Mouse (Mus musculus) embryonic fibroblast, embryonic 13.5 days (primary cell): ENCODE measurements around the gene Rab14. TPM values are rescaled to one million over a fixed set of nuclear protein-coding genes. Genes with fewer than 3 reads are reported as not detected.

Experiments used
- H3K27ac ChIP-seq: 2 replicates; pipeline ENCODE4 v1.5.1; 2012; ENCODE audit warnings: low read length, control low read depth, inconsistent platforms; ENCODE audit not compliant: insufficient read depth
- H3K4me1 ChIP-seq: 2 replicates; pipeline ENCODE4 v1.6.1; 2011; ENCODE audit warnings: low read length; ENCODE audit not compliant: control insufficient read depth, insufficient read depth
- H3K4me3 ChIP-seq: 2 replicates; pipeline ENCODE4 v1.5.1; 2011; ENCODE audit warnings: mild to moderate bottlenecking, control low read depth, low read length; ENCODE audit not compliant: insufficient read depth
- CTCF ChIP-seq: IDR thresholded peaks from 2 replicates; pipeline ENCODE4 v1.5.1; 2011; ENCODE audit warnings: mild to moderate bottlenecking, control low read depth, low read length, moderate library complexity, borderline replicate concordance; ENCODE audit not compliant: insufficient read depth
- POLR2A ChIP-seq: IDR thresholded peaks from 2 replicates; pipeline ENCODE4 v1.6.1; 2011; ENCODE audit warnings: low read depth, mild to moderate bottlenecking, control low read depth, low read length, moderate library complexity
- polyA plus RNA-seq: library from polyadenylated mRNA; stranded (reverse); fragments of >200 nt; gene quantifications from 2 replicates; pipeline ENCODE4 v1.2.4, GENCODE M21; 2011; ENCODE audit warnings: low read depth; ENCODE audit not compliant: missing spikeins, insufficient read length

Gene Rab14
- polyA plus RNA-seq, 1 experiment, result 159 TPM

DNA sequence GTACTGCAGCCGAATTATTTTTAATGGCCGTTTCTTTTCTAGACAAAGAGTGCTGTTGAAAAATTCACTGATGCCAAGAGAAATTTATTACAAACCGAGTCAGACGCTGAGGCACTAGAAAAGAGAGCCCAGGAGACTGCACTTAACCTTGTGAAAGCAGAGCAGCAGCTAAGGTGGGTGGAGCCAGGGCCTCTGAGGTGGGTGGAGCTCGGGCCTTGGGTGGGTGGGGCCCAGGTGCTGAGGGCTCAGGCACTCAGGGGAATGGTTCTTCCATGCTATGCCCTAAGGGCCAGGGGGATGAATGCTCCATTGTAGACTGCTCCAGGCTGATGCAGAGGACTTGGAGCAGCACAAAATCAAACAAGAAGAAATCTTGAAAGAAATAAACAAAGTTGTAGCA, 40.7 kb downstream of the Rab14 start:
- no peak for TF ChIP-seq POLR2A
- no peak for TF ChIP-seq CTCF
- Histone ChIP-seq H3K4me1 (no peaks in the 10 kb centered on the region), H3K27ac (no peak overlapping the region), H3K4me3 (no peak overlapping the region)

DNA sequence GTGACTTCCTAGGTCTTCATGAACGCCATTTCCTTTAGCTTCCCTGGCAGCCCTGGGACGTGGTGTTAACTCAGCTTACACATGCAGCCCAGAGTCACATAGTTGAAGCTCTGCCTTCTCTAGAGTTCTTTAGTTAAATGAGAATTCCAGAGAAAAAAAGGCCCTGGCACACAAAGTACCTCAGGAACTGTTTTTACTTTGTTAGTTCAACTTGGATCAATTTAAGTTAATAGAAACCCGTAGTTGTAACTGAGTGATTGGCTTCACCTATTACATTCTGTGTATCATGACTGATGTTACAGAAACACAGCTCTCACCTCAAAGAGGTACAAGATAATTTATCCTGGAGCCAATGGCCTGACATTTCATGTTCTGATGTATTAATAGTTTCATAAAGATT, 42.6 kb downstream of the Rab14 start:
- TF ChIP-seq POLR2A, result no peak
- TF ChIP-seq CTCF, result no peak
- no peak overlapping the region for H3K4me3 ChIP-seq
- H3K27ac ChIP-seq, result no peak overlapping the region
- no peaks in the 10 kb centered on the region for H3K4me1 ChIP-seq

DNA sequence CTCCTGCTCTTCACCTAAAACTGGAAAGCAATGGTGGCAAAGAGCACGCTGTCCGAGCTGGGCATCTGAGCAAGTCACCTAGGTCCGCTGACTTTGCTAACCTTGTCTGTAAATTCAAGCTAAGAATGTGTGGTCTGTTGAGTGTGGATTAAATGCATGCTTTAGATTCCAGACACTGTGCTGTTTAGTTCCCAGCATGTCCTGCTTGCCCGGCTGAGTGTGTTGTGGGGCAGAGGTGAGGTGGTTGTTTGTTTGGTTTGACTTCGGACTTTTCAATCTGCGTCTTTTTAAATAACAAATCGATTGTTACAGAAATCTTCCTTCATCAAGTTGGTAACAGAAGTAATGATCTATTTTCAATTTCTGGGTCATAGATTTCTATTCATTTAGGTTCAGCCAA, 43.1 kb downstream of the Rab14 start:
- no peaks in the 10 kb centered on the region for H3K4me1 ChIP-seq

DNA sequence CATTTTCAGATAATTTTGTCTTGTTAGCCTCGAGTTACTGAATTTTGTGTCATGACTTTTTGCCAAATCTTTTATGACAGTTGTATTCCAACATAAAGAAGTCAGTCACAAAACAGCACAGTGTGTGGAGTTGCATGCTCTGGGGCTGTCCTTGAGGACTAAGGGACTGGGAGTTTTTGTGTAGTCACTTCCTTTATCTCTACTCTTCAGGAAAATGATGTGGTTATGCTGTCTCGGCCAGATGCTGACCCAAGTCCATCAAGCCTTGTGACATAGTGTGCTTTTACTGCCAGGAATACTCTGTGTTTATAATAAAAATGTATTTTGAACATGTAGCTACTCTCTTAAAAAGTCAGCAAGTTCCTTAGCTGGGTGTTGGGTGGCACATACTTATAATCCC, 43.9 kb downstream of the Rab14 start:
- Histone ChIP-seq H3K27ac (no peak overlapping the region), H3K4me1 (no peaks in the 10 kb centered on the region), H3K4me3 (no peak overlapping the region)
- no peak for TF ChIP-seq POLR2A

More for the DNA sequence above, 43.1 kb downstream of the Rab14 start:
- no peak for TF ChIP-seq CTCF
- no peak for TF ChIP-seq POLR2A
- Histone ChIP-seq H3K4me3 (no peak overlapping the region), H3K27ac (no peak overlapping the region)

DNA sequence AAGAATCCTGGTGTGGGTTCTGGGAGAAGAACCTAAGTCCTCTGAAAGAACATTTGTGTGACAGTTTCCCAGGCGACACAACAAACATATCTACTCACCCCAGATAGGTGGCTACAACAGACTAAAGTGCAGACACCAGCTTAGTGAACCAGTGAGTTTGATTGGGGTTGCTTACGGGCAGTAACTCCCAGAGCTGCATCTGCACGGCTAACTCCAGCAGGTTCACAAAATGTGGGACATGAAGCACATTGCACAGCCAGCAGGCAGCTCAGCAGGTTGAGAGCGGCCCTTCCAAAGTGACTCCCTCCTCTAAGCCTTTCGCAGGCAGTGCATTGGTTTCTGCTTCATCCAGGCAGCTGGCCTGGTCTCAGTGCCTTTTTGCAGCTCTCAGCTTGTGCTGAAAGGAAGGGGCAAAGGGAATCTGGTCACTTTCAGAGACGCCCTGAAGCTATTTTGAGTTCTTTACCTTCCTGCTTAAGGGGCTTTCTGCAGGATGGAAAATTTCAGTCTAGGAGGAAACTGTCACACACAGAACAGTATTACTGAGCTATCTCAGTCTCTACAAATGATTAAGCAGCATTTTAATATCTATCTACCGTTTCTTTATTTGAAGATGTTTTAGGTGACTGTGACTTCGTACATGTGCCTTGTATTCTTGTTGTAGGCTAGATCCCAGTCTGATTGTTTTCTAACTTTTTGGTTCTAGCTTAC, 46.9 kb downstream of the Rab14 start:
- H3K4me3 ChIP-seq, result no peak overlapping the region
- no peak for TF ChIP-seq CTCF
- no peak for TF ChIP-seq POLR2A
- no peak overlapping the region for H3K27ac ChIP-seq
- H3K4me1 ChIP-seq, result no peaks in the 10 kb centered on the region

DNA sequence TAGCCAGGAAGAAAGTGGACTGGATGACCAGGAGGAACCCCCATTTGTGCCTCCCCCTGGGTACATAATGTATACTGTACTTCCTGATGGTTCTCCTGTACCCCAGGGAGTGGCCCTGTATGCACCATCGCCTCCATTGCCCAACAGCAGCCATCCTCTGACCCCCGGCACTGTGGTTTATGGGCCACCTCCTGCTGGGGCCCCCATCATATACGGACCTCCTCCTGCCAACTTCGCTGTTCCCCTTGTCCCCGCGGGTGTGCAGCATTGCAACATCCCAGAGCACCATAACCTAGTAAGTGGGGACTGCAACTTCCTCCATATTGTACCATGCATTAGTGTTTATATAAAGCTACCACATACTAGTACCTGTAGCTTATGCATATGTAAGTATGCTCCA, 47.7 kb downstream of the Rab14 start:
- Histone ChIP-seq H3K27ac (no peak overlapping the region), H3K4me1 (no peaks in the 10 kb centered on the region), H3K4me3 (no peak overlapping the region)
- TF ChIP-seq CTCF (no peak), POLR2A (no peak)

DNA sequence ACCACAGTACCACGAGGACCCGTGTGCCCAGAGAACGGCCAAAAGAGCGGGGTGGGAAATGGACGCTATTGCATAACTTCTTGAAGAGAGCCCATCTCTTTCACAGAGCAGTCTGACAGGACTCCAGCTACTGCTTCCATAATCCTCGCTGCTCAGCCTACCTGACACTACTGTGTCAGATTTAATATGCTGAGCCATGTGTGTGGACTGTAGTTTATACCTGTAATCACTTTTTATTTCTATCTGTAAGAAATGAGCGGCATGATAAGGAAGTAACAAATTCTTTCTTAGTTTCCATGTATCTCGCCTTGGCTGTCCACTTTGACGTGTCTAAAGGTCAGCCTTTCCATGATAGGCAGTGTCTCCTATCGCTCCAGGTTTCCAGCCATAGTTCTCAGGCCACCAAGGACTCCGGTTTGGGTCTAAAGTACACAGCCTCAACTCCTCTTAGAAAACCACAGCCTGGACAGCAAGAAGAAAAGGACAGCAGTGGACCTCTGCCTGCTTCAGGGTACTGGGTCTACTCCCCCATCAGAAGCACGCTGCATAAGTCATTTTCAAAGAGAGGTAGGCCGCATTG, 49.5 kb downstream of the Rab14 start:
- Histone ChIP-seq H3K4me3 (no peak overlapping the region), H3K27ac (no peak overlapping the region), H3K4me1 (no peaks in the 10 kb centered on the region)
- TF ChIP-seq POLR2A, result no peak
- no peak for TF ChIP-seq CTCF

DNA sequence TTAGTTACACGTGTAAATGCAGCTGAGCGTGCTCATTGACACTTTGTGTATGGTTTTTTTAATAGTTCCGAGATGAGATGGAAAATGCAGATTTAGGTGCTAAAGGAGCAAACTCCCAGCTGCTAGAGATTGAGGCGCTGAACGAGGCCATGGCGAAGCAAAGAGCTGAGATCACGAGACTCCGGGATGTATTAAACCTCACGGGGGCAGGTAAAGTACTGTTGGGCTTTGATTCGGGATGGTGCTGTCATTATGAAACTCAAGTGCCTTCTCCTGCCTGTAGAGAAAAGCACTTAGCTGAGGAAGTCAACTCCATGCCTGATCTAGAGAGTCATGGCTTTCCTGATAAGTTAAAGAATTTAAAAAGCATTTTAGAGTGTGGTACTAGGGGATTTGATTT, 52.1 kb downstream of the Rab14 start:
- Histone ChIP-seq H3K4me3 (no peak overlapping the region), H3K27ac (no peak overlapping the region), H3K4me1 (no peaks in the 10 kb centered on the region)
- no peak for TF ChIP-seq POLR2A
- TF ChIP-seq CTCF, result no peak

DNA sequence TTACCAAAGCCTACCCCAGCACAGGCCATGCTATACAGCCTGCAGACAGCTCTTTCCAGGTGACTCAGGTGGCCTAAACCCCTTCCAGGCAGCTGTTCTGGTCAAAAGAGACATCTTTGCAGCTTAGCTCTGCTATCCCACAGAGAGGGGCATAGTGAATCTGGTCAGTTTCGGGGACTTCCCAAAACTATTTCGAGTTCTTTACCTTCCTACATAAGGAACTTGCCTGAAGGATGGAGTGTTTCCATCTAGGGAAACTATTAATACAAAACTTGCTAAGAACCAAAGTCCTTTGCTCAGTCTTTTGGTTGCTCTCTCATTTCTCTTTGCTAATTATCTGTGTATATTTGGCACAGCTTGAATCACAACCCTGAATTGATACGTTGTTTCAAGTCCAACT, 59.2 kb downstream of the Rab14 start:
- TF ChIP-seq POLR2A, result no peak
- TF ChIP-seq CTCF, result no peak
- Histone ChIP-seq H3K4me3 (no peak overlapping the region), H3K4me1 (no peaks in the 10 kb centered on the region), H3K27ac (no peak overlapping the region)

DNA sequence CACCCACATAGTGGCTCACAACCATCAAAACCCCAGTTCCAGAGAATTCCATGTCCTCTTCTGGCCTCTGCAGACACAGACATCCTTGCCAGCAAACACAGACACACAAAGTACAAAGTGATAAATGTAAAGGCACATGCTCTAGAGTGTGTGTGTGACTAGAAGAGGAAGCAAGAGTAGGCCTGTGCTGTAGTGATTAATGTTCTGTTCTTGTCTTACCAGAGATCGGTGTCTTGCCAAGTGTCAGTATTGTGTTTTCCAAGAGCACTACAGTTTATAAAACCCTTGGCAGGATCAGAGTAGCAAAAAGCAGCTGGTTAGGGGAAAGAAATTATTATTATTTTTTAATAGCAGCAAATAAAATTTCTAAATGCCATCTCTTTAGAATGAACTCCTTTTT, 62.3 kb downstream of the Rab14 start:
- no peaks in the 10 kb centered on the region for H3K4me1 ChIP-seq
- H3K27ac ChIP-seq, result no peak overlapping the region
- no peak for TF ChIP-seq CTCF
- no peak for TF ChIP-seq POLR2A
- H3K4me3 ChIP-seq, result no peak overlapping the region

DNA sequence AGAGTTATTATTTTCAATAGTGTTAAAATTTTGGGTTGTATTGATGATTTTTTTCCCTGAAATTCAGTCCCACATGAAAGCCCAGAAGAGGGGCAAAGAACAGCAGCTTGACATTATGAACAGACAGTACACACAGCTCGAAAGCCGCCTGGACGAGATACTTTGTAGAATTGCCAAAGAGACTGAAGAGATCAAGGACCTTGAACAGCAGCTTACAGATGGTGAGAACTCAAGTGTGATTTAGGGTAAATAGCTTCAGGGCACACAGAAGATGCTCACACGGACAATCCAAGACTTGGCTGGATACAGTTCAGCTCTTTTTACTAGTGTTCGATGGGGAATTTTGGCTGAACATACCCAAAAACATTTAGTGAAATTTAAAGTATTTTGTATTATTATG, 67.0 kb downstream of the Rab14 start:
- Histone ChIP-seq H3K4me1 (no peaks in the 10 kb centered on the region), H3K4me3 (no peak overlapping the region), H3K27ac (no peak overlapping the region)
- TF ChIP-seq CTCF (no peak), POLR2A (no peak)

DNA sequence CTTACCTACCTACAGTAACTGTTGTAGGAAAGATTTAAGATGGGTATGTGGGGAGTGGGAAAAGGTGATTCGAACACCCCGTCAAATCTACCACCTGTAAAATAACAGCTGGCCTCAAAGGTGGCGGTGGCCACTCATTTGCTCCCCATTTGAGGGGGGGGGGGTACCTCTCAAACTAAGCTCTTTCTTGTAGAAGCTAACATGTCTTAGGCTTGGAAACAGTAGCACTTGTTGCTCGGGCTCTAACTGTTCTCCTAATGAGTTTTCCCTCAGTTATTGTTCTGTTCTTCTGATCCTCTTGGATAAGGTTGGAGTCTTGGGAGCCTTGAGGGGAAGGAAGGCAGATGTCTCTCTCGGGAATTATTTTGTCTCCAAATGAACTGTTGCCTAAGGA, 68.3 kb downstream of the Rab14 start:
- Histone ChIP-seq H3K4me1 (no peaks in the 10 kb centered on the region), H3K4me3 (peak overlapping the region; percentile 62), H3K27ac (no peak overlapping the region)
- TF ChIP-seq CTCF (no peak), POLR2A (no peak)
